Mouse (Mus musculus): ENCODE measurements around the gene Zfr. TPM values are rescaled to one million over a fixed set of nuclear protein-coding genes. Genes with fewer than 3 reads are reported as not detected.

Zfr gene
- total RNA-seq, 2 experiments from 2014 or later = 45.5 to 80.1 TPM

DNA sequence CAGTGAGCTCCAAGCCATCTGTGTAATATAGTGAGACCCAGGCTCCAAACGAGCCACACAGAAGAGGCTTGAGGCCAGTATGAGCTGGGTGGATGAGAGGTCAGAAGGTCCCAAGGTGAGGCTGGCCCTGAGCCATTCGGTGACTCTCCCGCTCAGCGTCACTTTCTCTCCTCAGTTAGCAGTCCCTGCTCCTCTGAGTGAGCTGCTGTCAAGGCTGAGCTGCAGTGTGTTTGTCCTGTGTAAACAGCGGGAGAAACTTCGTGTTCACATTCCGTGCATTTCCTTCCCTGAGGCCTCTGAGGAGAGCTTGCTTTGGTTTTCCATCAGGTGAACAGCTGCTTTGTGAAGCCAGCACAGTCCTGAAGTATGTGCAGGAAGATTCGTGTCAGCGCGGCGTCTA is 114.8 kb downstream of the Zfr start:
- ATAC-seq (replicated peaks; ENCODE audit: low FRiP score, poor library complexity, severe bottlenecking) = no peak

GRCm38 (mm10) chr15:12233021-12233420 is 115.4 kb downstream of the Zfr start:
- ATAC-seq (replicated peaks; ENCODE audit: low FRiP score, poor library complexity, severe bottlenecking) = no peak

Other genes starting within 250 kb of the Zfr start
- not detected in 2 replicates for gene Npr3, start 210.5 kb upstream of the Zfr start, total RNA-seq (2015; ENCODE audit: low replicate concordance)
- not detected in 2 replicates for gene Npr3, start 210.5 kb upstream of the Zfr start, total RNA-seq (2017; ENCODE audit: low replicate concordance)
- gene Sub1, start 120.8 kb upstream of the Zfr start, total RNA-seq (2015; ENCODE audit: low replicate concordance) = 76.7 and 154 TPM in 2 replicates
- 68.7 and 159 TPM in 2 replicates for gene Sub1, start 120.8 kb upstream of the Zfr start, total RNA-seq (2017; ENCODE audit: low replicate concordance)
- gene Mtmr12, start 87.2 kb downstream of the Zfr start, total RNA-seq (2015; ENCODE audit: low replicate concordance) = 7.9 and 15.1 TPM in 2 replicates
- gene Mtmr12, start 87.2 kb downstream of the Zfr start, total RNA-seq (2017; ENCODE audit: low replicate concordance) = 17.2 and 24.7 TPM in 2 replicates
- gene Golph3, start 203.6 kb downstream of the Zfr start, total RNA-seq (2015; ENCODE audit: low replicate concordance) = 89.7 and 95.2 TPM in 2 replicates
- gene Golph3, start 203.6 kb downstream of the Zfr start, total RNA-seq (2017; ENCODE audit: low replicate concordance) = 68.7 and 76.9 TPM in 2 replicates
- gene 1810049J17Rik, start 204.1 kb downstream of the Zfr start, total RNA-seq (2015; ENCODE audit: low replicate concordance) = not detected in 2 replicates
- gene 1810049J17Rik, start 204.1 kb downstream of the Zfr start, total RNA-seq (2017; ENCODE audit: low replicate concordance) = not detected in 2 replicates

Measured in erythroid progenitor cell, adult 5-6 weeks (primary cell).